Mouse (Mus musculus): ENCODE data around the gene Gpr141.

- TF ChIP-seq POLR2A (IDR thresholded peaks at IDR 0.05; ENCODE audit: borderline replicate concordance, low read depth, low read length) (no peak), CTCF (IDR thresholded peaks at IDR 0.05; ENCODE audit: low read depth, low read length) (no peak)
Measured at GRCm38 (mm10) chr13:19830560-19830959, 6.5 kb upstream of the Gpr141 start.

All from bone marrow macrophage, adult 2 months (primary cell).